ENCODE assay signal across 7 mouse cellular contexts in the genomic region with DNA sequence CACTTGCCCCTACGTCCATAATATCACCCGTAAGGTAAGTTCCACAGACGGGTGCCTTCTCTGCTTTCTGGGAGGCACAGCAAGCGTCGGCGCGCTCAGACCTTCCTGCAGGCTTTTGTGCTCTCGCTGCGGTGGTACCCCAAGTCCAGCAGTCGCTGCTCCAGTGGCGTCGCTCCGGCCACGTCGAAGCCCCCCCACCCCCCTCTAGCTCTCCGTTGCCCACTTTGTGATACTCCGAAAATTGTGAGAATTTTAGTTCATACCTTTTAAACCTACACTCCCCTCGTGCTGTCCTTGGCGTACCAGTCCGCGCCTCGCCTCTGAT. TPM values are rescaled to one million over a fixed set of nuclear protein-coding genes. Genes with fewer than 3 reads are reported as not detected.
DNase-seq lines count a peak whose midpoint lies in the region; ATAC-seq lines count a peak whose summit lies in the region.

No protein-coding gene starts in this region.

- DNase-seq in neural tube, embryonic 11.5 days (ENCODE audit: low spot score) = no peak
- DNase-seq in neural tube, embryonic 10.5 days (ENCODE audit: extremely low spot score, low spot score) = no peak
- DNase-seq in forebrain, embryonic 10.5 days (ENCODE audit: extremely low spot score, low spot score) = no peak
- DNase-seq in frontal cortex, postnatal 25 days (ENCODE audit: low spot score in 2 of 2) = no peak
- DNase-seq in cerebellum, postnatal 10 days = no peak

- peak; percentile 42 for ATAC-seq in neural tube, embryonic 11.5 days (ENCODE audit: insufficient read depth, low FRiP score, low TSS enrichment)
- ATAC-seq in limb, embryonic 13.5 days (ENCODE audit: low FRiP score, low read depth) = peak; percentile 26; the same call in 1 of the 2 replicates
- ATAC-seq in stomach, embryonic 15.5 days (ENCODE audit: insufficient read depth, low FRiP score, low read depth) = peak; percentile 9; the same call in 1 of the 2 replicates

- H3K4me3 ChIP-seq in neural tube, embryonic 11.5 days (ENCODE audit: low read depth, low read length) = peak overlapping the region; percentile 83
- H3K4me3 ChIP-seq in forebrain, embryonic 10.5 days = peak overlapping the region; percentile 86
- H3K4me3 ChIP-seq in limb, embryonic 13.5 days = peak overlapping the region; percentile 80
- H3K4me3 ChIP-seq in stomach, embryonic 15.5 days (replicated peaks) = peak overlapping the region; percentile 82

- H3K4me2 ChIP-seq in neural tube, embryonic 11.5 days (ENCODE audit: low read depth) = peak overlapping the region; percentile 83
- peak overlapping the region; percentile 81 for H3K4me2 ChIP-seq in limb, embryonic 13.5 days (replicated peaks)
- H3K4me2 ChIP-seq in stomach, embryonic 15.5 days = peak overlapping the region; percentile 57

- H3K27me3 ChIP-seq in neural tube, embryonic 11.5 days (ENCODE audit: control insufficient read depth, insufficient read depth, low read length) = no peaks in the 10 kb centered on the region
- H3K27me3 ChIP-seq in forebrain, embryonic 10.5 days (ENCODE audit: poor library complexity, severe bottlenecking) = no peaks in the 10 kb centered on the region
- H3K27me3 ChIP-seq in limb, embryonic 13.5 days = no peaks in the 10 kb centered on the region
- no peaks in the 10 kb centered on the region for H3K27me3 ChIP-seq in stomach, embryonic 15.5 days (replicated peaks)

- H3K9me3 ChIP-seq in neural tube, embryonic 11.5 days (ENCODE audit: control insufficient read depth, low read length) = no peaks in the 10 kb centered on the region
- no peaks in the 10 kb centered on the region for H3K9me3 ChIP-seq in forebrain, embryonic 10.5 days
- H3K9me3 ChIP-seq in limb, embryonic 13.5 days = no peaks in the 10 kb centered on the region
- no peaks in the 10 kb centered on the region for H3K9me3 ChIP-seq in stomach, embryonic 15.5 days

- peak overlapping the region; percentile 68 for H3K27ac ChIP-seq in neural tube, embryonic 11.5 days (ENCODE audit: low read depth, low read length)
- H3K27ac ChIP-seq in forebrain, embryonic 10.5 days = peak overlapping the region; percentile 92
- peak overlapping the region; percentile 70; the same call in 1 of the 2 replicates for H3K27ac ChIP-seq in limb, embryonic 13.5 days
- H3K27ac ChIP-seq in stomach, embryonic 15.5 days = peak overlapping the region; percentile 77; the same call in 1 of the 2 replicates

- peak overlapping the region; percentile 82 for H3K9ac ChIP-seq in neural tube, embryonic 11.5 days (ENCODE audit: low read length)
- H3K9ac ChIP-seq in limb, embryonic 13.5 days = peak overlapping the region; percentile 82
- H3K9ac ChIP-seq in stomach, embryonic 15.5 days = peak overlapping the region; percentile 63

- WGBS in neural tube, embryonic 11.5 days = 0% methylated on average over 22 of the region's 22 CpGs
- WGBS in forebrain, embryonic 10.5 days = under 1% methylated on average over 22 of the region's 22 CpGs
- WGBS in limb, embryonic 13.5 days = under 1% methylated on average over 22 of the region's 22 CpGs
- WGBS in stomach, embryonic 15.5 days = under 1% methylated on average over 22 of the region's 22 CpGs

- H3K36me3 ChIP-seq in neural tube, embryonic 11.5 days (ENCODE audit: control insufficient read depth, insufficient read depth, low read length) = peaks cover 3% of the 10 kb centered on the region
- peaks cover 35% of the 10 kb centered on the region for H3K36me3 ChIP-seq in forebrain, embryonic 10.5 days (replicated peaks)
- H3K36me3 ChIP-seq in limb, embryonic 13.5 days = peaks cover 14% of the 10 kb centered on the region
- 0 out of 2 replicates have a peak, but pooled peaks cover 2% of the 10 kb centered on the region for H3K36me3 ChIP-seq in stomach, embryonic 15.5 days

- H3K4me1 ChIP-seq in neural tube, embryonic 11.5 days (ENCODE audit: control insufficient read depth, insufficient read depth, low read length) = peaks cover 6% of the 10 kb centered on the region
- H3K4me1 ChIP-seq in forebrain, embryonic 10.5 days = peaks cover 17% of the 10 kb centered on the region
- H3K4me1 ChIP-seq in limb, embryonic 13.5 days = peaks cover 17% of the 10 kb centered on the region
- no peaks in the 10 kb centered on the region for H3K4me1 ChIP-seq in stomach, embryonic 15.5 days

RNA-seq across cellular contexts. Expression of a gene that starts 0.4 kb away (rescaled TPM):
- polyA plus RNA-seq in neural tube, embryonic 11.5 days (2014; fragmentation: Nextera tagmentation; extraction: Ambion mirVana) = 91.3 and 101 TPM in 2 replicates
- 107 and 110 TPM in 2 replicates for polyA plus RNA-seq in forebrain, embryonic 10.5 days (2016; fragmentation: Nextera tagmentation; extraction: Ambion mirVana)
- polyA plus RNA-seq in limb, embryonic 13.5 days (2015; fragmentation: Nextera tagmentation; extraction: Ambion mirVana) = 79.5 and 81.3 TPM in 2 replicates
- 82.0 and 89.3 TPM in 2 replicates for polyA plus RNA-seq in stomach, embryonic 15.5 days (2015; fragmentation: Nextera tagmentation; extraction: Ambion mirVana)

RNA-seq across cellular contexts. Expression of a gene that starts 26.8 kb away (rescaled TPM):
- 31.9 and 33.1 TPM in 2 replicates for polyA plus RNA-seq in neural tube, embryonic 11.5 days (2014; fragmentation: Nextera tagmentation; extraction: Ambion mirVana)
- polyA plus RNA-seq in forebrain, embryonic 10.5 days (2016; fragmentation: Nextera tagmentation; extraction: Ambion mirVana) = 21.6 and 22.1 TPM in 2 replicates
- 37.8 and 40.6 TPM in 2 replicates for polyA plus RNA-seq in limb, embryonic 13.5 days (2015; fragmentation: Nextera tagmentation; extraction: Ambion mirVana)
- polyA plus RNA-seq in stomach, embryonic 15.5 days (2015; fragmentation: Nextera tagmentation; extraction: Ambion mirVana) = 28.0 and 29.3 TPM in 2 replicates
